Mouse (Mus musculus) kidney, embryonic 16.5 days (tissue): ENCODE results near the gene Itgb7. TPM values are rescaled to one million over a fixed set of nuclear protein-coding genes. Genes with fewer than 3 reads are reported as not detected.

Experiments used
- ATAC-seq: fragments of 200-750 bp; cut with Nextera tagmentation; 2 replicates; pipeline ENCODE4 v1.8.0; 2017; ENCODE audit warnings: moderate TSS enrichment; ENCODE audit not compliant: low FRiP score, low TSS enrichment
- H3K27ac ChIP-seq: fragments of 300-500 bp; sonication (generic); 2 replicates; pipeline ENCODE4 v1.5.1; 2014; ENCODE audit warnings: low read length
- H3K27me3 ChIP-seq: fragments of 300-500 bp; sonication (generic); 2 replicates; pipeline ENCODE4 v1.6.1; 2014; ENCODE audit warnings: low read length, control low read depth, mixed read lengths; ENCODE audit not compliant: insufficient read depth
- H3K36me3 ChIP-seq: fragments of 300-500 bp; sonication (generic); 2 replicates; pipeline ENCODE4 v1.6.1; 2014; ENCODE audit warnings: low read length, control low read depth, mixed read lengths; ENCODE audit not compliant: insufficient read depth
- H3K4me1 ChIP-seq: fragments of 300-500 bp; sonication (generic); 2 replicates; pipeline ENCODE4 v1.6.1; 2014; ENCODE audit warnings: low read length, control low read depth, mixed read lengths; ENCODE audit not compliant: insufficient read depth
- H3K4me2 ChIP-seq: fragments of 300-500 bp; sonication (generic); replicated peaks from 2 replicates; pipeline ENCODE4 v1.6.1; 2014; ENCODE audit warnings: low read depth, low read length
- H3K4me3 ChIP-seq: fragments of 300-500 bp; sonication (generic); 2 replicates; pipeline ENCODE4 v1.5.1; 2014; ENCODE audit warnings: mild to moderate bottlenecking, low read length
- H3K9ac ChIP-seq: fragments of 300-500 bp; sonication (generic); replicated peaks from 2 replicates; pipeline ENCODE4 v1.6.1; 2014; ENCODE audit warnings: low read length
- H3K9me3 ChIP-seq: fragments of 300-500 bp; sonication (generic); 2 replicates; pipeline ENCODE4 v1.6.1; 2016; ENCODE audit warnings: low read length, control low read depth
- whole genome bisulfite sequencing: fragments of 180-500 bp; shearing (Covaris S2); extraction: QIAGEN DNeasy Blood & Tissue Kit; methylation state at CpG from one replicate; pipeline ENCODE4 v1.1.7; 2014; 5-methylcytosine and 5-hydroxymethylcytosine counted together
- polyA plus RNA-seq: library from polyadenylated mRNA; unstranded; fragments of >200 nt; fragmentation: Nextera tagmentation; extraction: Ambion mirVana; gene quantifications from 2 replicates; pipeline ENCODE4 v1.2.1, GENCODE M21; 2015

The Itgb7 gene
- polyA plus RNA-seq, 1 experiment from 2014 or later: 1.4 TPM

GRCm38 (mm10) chr15:102263037-102263436 is 31.3 kb upstream of the Itgb7 start:
- no peak overlapping the region for H3K4me2 ChIP-seq
- WGBS: 81% methylated on average over 2 of the region's 2 CpGs
- H3K9ac ChIP-seq: no peak overlapping the region
- H3K27me3 ChIP-seq: no peaks in the 10 kb centered on the region
- peaks cover 18% of the 10 kb centered on the region for H3K4me1 ChIP-seq
- H3K9me3 ChIP-seq: no peaks in the 10 kb centered on the region
- H3K27ac ChIP-seq: no peak overlapping the region
- ATAC-seq: no peak
- H3K36me3 ChIP-seq: no peaks in the 10 kb centered on the region
- H3K4me3 ChIP-seq: no peak overlapping the region

- Histone ChIP-seq H3K4me2 (no peak overlapping the region), H3K4me3 (no peak overlapping the region), H3K9ac (no peak overlapping the region), H3K4me1 (peaks cover 22% of the 10 kb centered on the region), H3K36me3 (no peaks in the 10 kb centered on the region), H3K27me3 (no peaks in the 10 kb centered on the region), H3K27ac (no peak overlapping the region), H3K9me3 (no peaks in the 10 kb centered on the region)
- no peak for ATAC-seq
- WGBS: 36% methylated on average over 7 of the region's 7 CpGs
Measured at GRCm38 (mm10) chr15:102262582-102262981, 30.8 kb upstream of the Itgb7 start.

- Histone ChIP-seq H3K9me3 (no peaks in the 10 kb centered on the region), H3K4me2 (peak overlapping the region; percentile 92; the same call in 1 of the 2 replicates), H3K27ac (peak overlapping the region; percentile 37; the same call in 1 of the 2 replicates), H3K4me3 (no peak overlapping the region), H3K4me1 (peaks cover 44% of the 10 kb centered on the region), H3K9ac (peak overlapping the region; percentile 27; the same call in 1 of the 2 replicates), H3K27me3 (no peaks in the 10 kb centered on the region), H3K36me3 (no peaks in the 10 kb centered on the region)
- ATAC-seq: no peak
- 29% methylated on average over 11 of the region's 11 CpGs for WGBS
Measured at GRCm38 (mm10) chr15:102258581-102259253, 27.0 kb upstream of the Itgb7 start.

DNA sequence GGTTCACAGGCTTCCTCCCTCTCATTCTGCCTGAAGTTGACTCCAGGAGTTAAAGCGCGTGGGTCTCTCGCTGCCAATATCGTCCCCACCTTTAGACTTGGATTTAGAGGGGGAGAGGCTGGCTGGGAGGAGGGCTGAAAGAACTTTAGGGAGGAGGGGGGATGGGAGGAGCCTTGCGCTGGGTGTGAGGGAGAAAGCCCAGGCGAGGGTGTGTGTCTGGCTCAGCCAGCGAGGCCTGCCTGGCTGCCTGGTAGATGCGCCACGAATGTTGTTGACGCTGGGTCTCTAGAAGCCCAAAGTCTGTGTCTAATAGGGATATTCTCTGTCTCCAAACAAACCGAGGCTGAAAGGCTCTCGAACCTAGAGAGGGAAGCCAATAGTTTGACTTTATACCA is 26.3 kb upstream of the Itgb7 start:
- Histone ChIP-seq H3K9ac (peak overlapping the region; percentile 67), H3K27me3 (no peaks in the 10 kb centered on the region), H3K4me3 (peak overlapping the region; percentile 55), H3K27ac (peak overlapping the region; percentile 37), H3K4me1 (peaks cover 44% of the 10 kb centered on the region), H3K9me3 (no peaks in the 10 kb centered on the region), H3K4me2 (peak overlapping the region; percentile 92), H3K36me3 (no peaks in the 10 kb centered on the region)
- ATAC-seq: peak; percentile 53; the same call in 1 of the 2 replicates
- 15% methylated on average over 12 of the region's 12 CpGs for WGBS

DNA sequence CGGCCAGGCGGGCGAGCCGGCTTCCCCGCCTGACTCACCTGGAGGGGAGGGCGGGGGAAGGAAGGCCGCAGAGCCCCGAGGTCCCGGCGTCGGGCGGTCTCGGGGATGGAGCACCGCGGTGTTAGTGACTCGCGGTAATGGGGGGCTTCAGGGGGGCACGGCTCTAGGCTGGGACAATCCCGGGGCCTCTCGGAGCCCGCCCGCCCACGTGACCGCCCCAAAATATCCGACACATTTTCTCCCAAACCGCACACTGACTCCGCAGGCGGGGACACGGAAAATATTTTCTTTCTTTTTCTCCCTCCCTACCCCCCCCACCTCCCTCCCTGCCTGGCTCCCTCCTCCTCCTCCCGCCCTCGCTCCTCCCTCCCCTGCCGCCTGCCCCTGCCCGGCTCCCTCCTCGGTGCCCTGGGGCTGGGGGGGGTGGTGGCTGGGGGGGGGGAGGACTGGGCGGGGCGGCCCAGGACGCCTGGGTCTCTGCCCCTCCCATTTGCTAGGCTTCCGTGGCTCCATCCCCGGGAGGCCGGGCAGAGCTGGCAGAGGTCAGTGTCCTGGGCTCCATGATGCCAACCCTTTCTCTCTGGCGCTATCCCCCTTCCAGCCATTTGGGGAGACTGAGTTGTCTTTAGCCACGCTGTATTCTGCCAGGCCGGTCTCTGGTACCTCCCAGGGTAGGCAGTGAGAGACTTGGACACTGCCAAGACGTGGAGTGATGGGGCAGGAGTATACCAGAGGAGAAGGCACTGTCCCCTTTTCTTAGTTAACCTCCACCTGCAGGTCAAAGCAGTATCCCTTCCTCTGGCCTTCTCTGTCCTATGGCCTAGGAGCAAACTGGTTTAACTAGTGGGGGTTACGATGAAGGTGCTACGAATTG is 25.7 kb upstream of the Itgb7 start, which contains the start of gene Rarg:
Gene Rarg (minus strand): TSS at position 316 of the 874 bp plus-strand sequence.
- peak within 1 kb of the TSS; percentile 37 for H3K27ac ChIP-seq
- H3K36me3 ChIP-seq: peaks cover under 1% of the 10 kb centered on the region; the same call in 1 of the 2 replicates
- no peaks in the 10 kb centered on the region for H3K27me3 ChIP-seq
- H3K9ac ChIP-seq: peak within 1 kb of the TSS; percentile 67
- WGBS: 2% methylated on average over 39 of the region's 46 CpGs
- H3K4me2 ChIP-seq: peak within 1 kb of the TSS; percentile 92
- H3K9me3 ChIP-seq: no peaks in the 10 kb centered on the region
- peak within 1 kb of the TSS; percentile 55 for H3K4me3 ChIP-seq
- H3K4me1 ChIP-seq: peaks cover 41% of the 10 kb centered on the region
- peak; percentile 60 for ATAC-seq

- peak overlapping the region; percentile 67 for H3K9ac ChIP-seq
- no peaks in the 10 kb centered on the region for H3K27me3 ChIP-seq
- peak overlapping the region; percentile 55 for H3K4me3 ChIP-seq
- WGBS: 9% methylated on average over 22 of the region's 22 CpGs
- H3K9me3 ChIP-seq: no peaks in the 10 kb centered on the region
- peaks cover 4% of the 10 kb centered on the region; the same call in 1 of the 2 replicates for H3K36me3 ChIP-seq
- peak overlapping the region; percentile 37 for H3K27ac ChIP-seq
- peaks cover 38% of the 10 kb centered on the region for H3K4me1 ChIP-seq
- no peak for ATAC-seq
- H3K4me2 ChIP-seq: peak overlapping the region; percentile 92
Measured at GRCm38 (mm10) chr15:102256431-102257201, 24.9 kb upstream of the Itgb7 start.

- peak overlapping the region; percentile 92 for H3K4me2 ChIP-seq
- WGBS: 60% methylated on average over 14 of the region's 14 CpGs
- ATAC-seq: no peak
- H3K4me3 ChIP-seq: peak overlapping the region; percentile 23
- H3K27me3 ChIP-seq: no peaks in the 10 kb centered on the region
- H3K36me3 ChIP-seq: peaks cover 4% of the 10 kb centered on the region; the same call in 1 of the 2 replicates
- H3K27ac ChIP-seq: no peak overlapping the region
- peak overlapping the region; percentile 67; the same call in 1 of the 2 replicates for H3K9ac ChIP-seq
- H3K4me1 ChIP-seq: peaks cover 38% of the 10 kb centered on the region
- no peaks in the 10 kb centered on the region for H3K9me3 ChIP-seq
Measured at GRCm38 (mm10) chr15:102255547-102256255, 24.0 kb upstream of the Itgb7 start.

GRCm38 (mm10) chr15:102250521-102250920 is 18.8 kb upstream of the Itgb7 start:
- no peak for ATAC-seq
- no peaks in the 10 kb centered on the region for H3K27me3 ChIP-seq
- peaks cover 30% of the 10 kb centered on the region for H3K4me1 ChIP-seq
- H3K4me2 ChIP-seq: no peak overlapping the region
- H3K4me3 ChIP-seq: no peak overlapping the region
- peaks cover 4% of the 10 kb centered on the region; the same call in 1 of the 2 replicates for H3K36me3 ChIP-seq
- 69% methylated on average over 5 of the region's 5 CpGs for WGBS
- no peak overlapping the region for H3K9ac ChIP-seq
- no peak overlapping the region for H3K27ac ChIP-seq
- H3K9me3 ChIP-seq: no peaks in the 10 kb centered on the region

DNA sequence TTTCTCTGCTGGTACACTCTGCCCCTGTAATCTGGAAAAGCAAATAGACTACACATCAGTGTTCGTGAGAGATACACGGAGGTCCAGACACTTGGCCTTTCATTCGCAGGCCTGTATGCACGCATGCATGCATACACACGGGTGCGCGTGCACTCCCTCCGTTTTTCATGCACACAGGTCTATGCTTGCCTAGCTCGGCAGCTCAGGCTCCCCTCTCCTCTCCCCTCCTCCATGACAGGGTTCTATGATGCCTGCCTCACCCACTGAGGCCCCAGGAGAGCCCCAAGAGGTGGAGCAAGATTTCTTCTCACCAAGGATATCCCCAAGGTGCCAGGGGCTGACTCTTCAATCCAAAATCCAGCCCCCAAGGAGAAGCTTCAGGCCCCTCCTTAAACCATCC is 18.2 kb upstream of the Itgb7 start:
- H3K4me1 ChIP-seq: peaks cover 30% of the 10 kb centered on the region
- 45% methylated on average over 9 of the region's 9 CpGs for WGBS
- no peak overlapping the region for H3K4me3 ChIP-seq
- H3K27me3 ChIP-seq: no peaks in the 10 kb centered on the region
- peaks cover 4% of the 10 kb centered on the region; the same call in 1 of the 2 replicates for H3K36me3 ChIP-seq
- H3K27ac ChIP-seq: peak overlapping the region; percentile 99
- peak overlapping the region; percentile 60; the same call in 1 of the 2 replicates for H3K9ac ChIP-seq
- no peaks in the 10 kb centered on the region for H3K9me3 ChIP-seq
- H3K4me2 ChIP-seq: peak overlapping the region; percentile 98
- no peak for ATAC-seq
